Mouse (Mus musculus) liver, adult 2 months (tissue): ENCODE data around the gene Men1. TPM values are rescaled to one million over a fixed set of nuclear protein-coding genes. Genes with fewer than 3 reads are reported as not detected.

Source experiments
- DNase-seq: peaks from one replicate; pipeline ENCODE4 v3.0.0-alpha.2; 2011; ENCODE audit warnings: low read depth, low spot score; ENCODE audit errors: extremely low read depth
- H3K27ac ChIP-seq: fragments of 200-500 bp; replicated peaks from 2 replicates; pipeline ENCODE4 v1.5.1; 2012; ENCODE audit warnings: low read depth, mild to moderate bottlenecking, control low read depth, inconsistent platforms, low read length; ENCODE audit not compliant: insufficient read depth
- H3K27me3 ChIP-seq: fragments of 200-500 bp; 2 replicates; pipeline ENCODE4 v1.6.1; 2012; ENCODE audit warnings: mild to moderate bottlenecking, moderate library complexity, low read length, inconsistent platforms; ENCODE audit not compliant: control insufficient read depth, insufficient read depth
- H3K36me3 ChIP-seq: fragments of 200-500 bp; 2 replicates; pipeline ENCODE4 v1.6.1; 2012; ENCODE audit warnings: low read length, inconsistent platforms; ENCODE audit not compliant: control insufficient read depth, insufficient read depth
- H3K4me1 ChIP-seq: fragments of 200-500 bp; 2 replicates; pipeline ENCODE4 v1.6.1; 2011; ENCODE audit warnings: low read length; ENCODE audit not compliant: control insufficient read depth, insufficient read depth
- H3K4me3 ChIP-seq: fragments of 200-500 bp; 2 replicates; pipeline ENCODE4 v1.5.1; 2011; ENCODE audit warnings: low read depth, mild to moderate bottlenecking, control low read depth, low read length, moderate library complexity; ENCODE audit not compliant: insufficient read depth
- H3K79me2 ChIP-seq: fragments of 200-500 bp; 2 replicates; pipeline ENCODE4 v1.6.1; 2012; ENCODE audit warnings: inconsistent platforms, mild to moderate bottlenecking, low read length, moderate library complexity; ENCODE audit not compliant: control insufficient read depth, insufficient read depth
- H3K9ac ChIP-seq: fragments of 200-500 bp; 2 replicates; pipeline ENCODE4 v1.6.1; 2012; ENCODE audit warnings: low read depth, mild to moderate bottlenecking, control low read depth, inconsistent platforms, low read length
- CTCF ChIP-seq: fragments of 200-500 bp; IDR thresholded peaks from 2 replicates; pipeline ENCODE4 v1.5.1; 2011; ENCODE audit warnings: low read depth, low read length, control low read depth
- POLR2A ChIP-seq: fragments of 200-500 bp; IDR thresholded peaks from 2 replicates; pipeline ENCODE4 v1.6.1; 2011; ENCODE audit warnings: low read length, control low read depth; ENCODE audit not compliant: insufficient read depth; ENCODE audit errors: extremely low read depth
- WGBS: fragments of 180-500 bp; shearing (Covaris S2); methylation state at CpG from one replicate; pipeline ENCODE4 v1.1.7; 2018; 5-methylcytosine and 5-hydroxymethylcytosine counted together
- polyA plus RNA-seq: library from polyadenylated mRNA; depleted of rRNA; stranded (reverse); fragments of >200 nt; gene quantifications from 2 replicates; pipeline ENCODE4 v1.2.3, GENCODE M21; 2012
- total RNA-seq: library from RNA; depleted of rRNA; stranded (reverse); fragments of >200 nt; gene quantifications from 2 replicates; pipeline ENCODE4 v1.2.3, GENCODE M21; 2014

The Men1 gene
- total and polyA plus RNA-seq, 2 experiments = 9.3 to 29.4 TPM

- WGBS = 96% methylated on average over 41 of the region's 42 CpGs
- H3K4me3 ChIP-seq = no peak overlapping the region
- peaks cover 62% of the 10 kb centered on the region for H3K36me3 ChIP-seq
- H3K79me2 ChIP-seq = no peaks in the 10 kb centered on the region; the same call in 1 of the 2 replicates
- no peak overlapping the region for H3K9ac ChIP-seq
- no peak overlapping the region for H3K27ac ChIP-seq
- no peaks in the 10 kb centered on the region for H3K27me3 ChIP-seq
- H3K4me1 ChIP-seq = no peaks in the 10 kb centered on the region
- TF ChIP-seq CTCF = no peak
- TF ChIP-seq POLR2A = no peak
- DNase-seq = no peak
These were observed 40.9 kb downstream of the Men1 start for GRCm38 (mm10) chr19:6375423-6376254.

- no peak for DNase-seq
- no peaks in the 10 kb centered on the region for H3K27me3 ChIP-seq
- no peaks in the 10 kb centered on the region; the same call in 1 of the 2 replicates for H3K79me2 ChIP-seq
- 75% methylated on average over 14 of the region's 14 CpGs for WGBS
- no peak overlapping the region for H3K9ac ChIP-seq
- H3K36me3 ChIP-seq = peaks cover 56% of the 10 kb centered on the region
- H3K4me1 ChIP-seq = no peaks in the 10 kb centered on the region
- peak; percentile 71 for TF ChIP-seq CTCF
- no peak for TF ChIP-seq POLR2A
- H3K27ac ChIP-seq = no peak overlapping the region
- H3K4me3 ChIP-seq = no peak overlapping the region
These were observed 41.4 kb downstream of the Men1 start for GRCm38 (mm10) chr19:6376255-6376564.

- H3K27me3 ChIP-seq = no peaks in the 10 kb centered on the region
- H3K4me3 ChIP-seq = no peak overlapping the region
- TF ChIP-seq CTCF (no peak), POLR2A (no peak)
- H3K27ac ChIP-seq = no peak overlapping the region
- H3K36me3 ChIP-seq = peaks cover 52% of the 10 kb centered on the region
- DNase-seq = no peak
- 50% methylated on average over 2 of the region's 2 CpGs for WGBS
- no peak overlapping the region for H3K9ac ChIP-seq
- H3K79me2 ChIP-seq = no peaks in the 10 kb centered on the region
- H3K4me1 ChIP-seq = no peaks in the 10 kb centered on the region
These were observed 41.9 kb downstream of the Men1 start for GRCm38 (mm10) chr19:6376643-6377042.

GRCm38 (mm10) chr19:6377327-6378040 is 42.7 kb downstream of the Men1 start:
- Histone ChIP-seq H3K27ac (no peak overlapping the region), H3K36me3 (peaks cover 43% of the 10 kb centered on the region), H3K79me2 (no peaks in the 10 kb centered on the region), H3K9ac (no peak overlapping the region), H3K27me3 (no peaks in the 10 kb centered on the region), H3K4me1 (no peaks in the 10 kb centered on the region), H3K4me3 (no peak overlapping the region)
- TF ChIP-seq CTCF (no peak), POLR2A (no peak)
- no peak for DNase-seq
- 86% methylated on average over 11 of the region's 11 CpGs for WGBS

- 90% methylated on average over 9 of the region's 9 CpGs for WGBS
- Histone ChIP-seq H3K4me3 (no peak overlapping the region), H3K9ac (no peak overlapping the region), H3K79me2 (no peaks in the 10 kb centered on the region), H3K27me3 (no peaks in the 10 kb centered on the region), H3K4me1 (no peaks in the 10 kb centered on the region), H3K27ac (no peak overlapping the region), H3K36me3 (peaks cover 22% of the 10 kb centered on the region)
- TF ChIP-seq POLR2A = no peak
- no peak for TF ChIP-seq CTCF
- no peak for DNase-seq
These were observed 45.8 kb downstream of the Men1 start for GRCm38 (mm10) chr19:6380411-6381166.
